In genomic region chr1:88578231-88578620, GRCm38 (mm10) we compare ENCODE assay signal across 21 mouse cellular contexts.
A peak's percentile ranks its signal among the peaks of the same experiment; 100 is the strongest.
DNase-seq lines count a peak whose midpoint lies in the region; ATAC-seq lines count a peak whose summit lies in the region.
"Had no signal": no experiment of that assay in that cellular context is flagged by ENCODE, and none has a peak within 500 bp of the region (broad histone marks: within the 10 kb centered on the region; RNA-seq: fewer than 3 reads in every experiment).

No protein-coding gene starts in this region.

- ATAC-seq in CD4-positive, CD25-positive, alpha-beta regulatory T cell, adult 4 months, result peak; percentile 25
- ATAC-seq: forebrain, embryonic 13.5 days; forebrain, embryonic 15.5 days; forebrain, postnatal 0 days had no signal

- peak; percentile 24 for DNase-seq in thymus, postnatal 0 days (ENCODE audit: low spot score)
- DNase-seq in thymus, postnatal 4 days, result no peak
- DNase-seq in induced T-regulatory cell, adult 2 months (ENCODE audit: low read depth), result peak; percentile 66
- DNase-seq in naive thymus-derived CD4-positive, alpha-beta T cell, adult 2 months (ENCODE audit: low read depth), result peak; percentile 71
- no peak for DNase-seq in embryo, embryonic 10.5 days (ENCODE audit: low spot score)
- no peak for DNase-seq in adrenal gland, adult (ENCODE audit: inconsistent age in 2 of 2, low spot score in 1 of 2)
- no peak for DNase-seq in left cerebral cortex, adult 8-10 months (ENCODE audit: low spot score in 2 of 2)
- DNase-seq: adrenal gland, adult 2 months; adrenal gland, postnatal 10 days; adrenal gland, postnatal 25 days; B cell, adult 2 months; cerebellum, adult 11 months; cerebellum, adult 18-20 months; cerebellum, adult 8-10 months; cerebellum, adult 9-11 months; cerebellum, postnatal 14 days; cerebellum, postnatal 36 days; forebrain, postnatal 0 days had no signal

Comparison
In these comparisons a context has a peak if more than half of its experiments do, and no peak if none do; other contexts are left out.
1. DNase-seq: peak in thymus, postnatal 0 days (single experiment), induced T-regulatory cell, adult 2 months (single experiment) and naive thymus-derived CD4-positive, alpha-beta T cell, adult 2 months (single experiment); none in thymus, postnatal 4 days (single experiment), embryo, embryonic 10.5 days (single experiment), adrenal gland, adult (0 of 2) and left cerebral cortex, adult 8-10 months (0 of 2).